Mouse (Mus musculus) spleen, adult 2 months (tissue): ENCODE data around the gene Prickle4. TPM values are rescaled to one million over a fixed set of nuclear protein-coding genes. Genes with fewer than 3 reads are reported as not detected.

Experiments used
- DNase-seq, 2 experiments: peaks; one replicate each; pipeline versions ENCODE4 v3.0.0 to v3.0.0-alpha.2; 2012 to 2021; ENCODE audit warnings: low spot score in 2 of 2, low read depth in 1 of 2
- H3K27ac ChIP-seq: fragments of 200-500 bp; 2 replicates; pipeline ENCODE4 v1.5.1; 2012; ENCODE audit warnings: low read length, inconsistent platforms; ENCODE audit not compliant: insufficient read depth
- H3K27me3 ChIP-seq: fragments of 200-500 bp; 2 replicates; pipeline ENCODE4 v1.6.1; 2012; ENCODE audit warnings: mild to moderate bottlenecking, moderate library complexity, low read length, inconsistent platforms; ENCODE audit not compliant: control insufficient read depth, insufficient read depth
- H3K36me3 ChIP-seq: fragments of 200-500 bp; 2 replicates; pipeline ENCODE4 v1.6.1; 2012; ENCODE audit warnings: mild to moderate bottlenecking, low read length, inconsistent platforms; ENCODE audit not compliant: control insufficient read depth, insufficient read depth
- H3K4me1 ChIP-seq: fragments of 200-500 bp; 2 replicates; pipeline ENCODE4 v1.6.1; 2011; ENCODE audit warnings: inconsistent platforms; ENCODE audit not compliant: control insufficient read depth, insufficient read depth, insufficient read length
- H3K4me3 ChIP-seq: fragments of 200-500 bp; 2 replicates; pipeline ENCODE4 v1.5.1; 2011; ENCODE audit warnings: mild to moderate bottlenecking, inconsistent platforms; ENCODE audit not compliant: insufficient read depth, insufficient read length; ENCODE audit errors: extremely low read depth
- CTCF ChIP-seq: fragments of 200-500 bp; IDR thresholded peaks from 2 replicates; pipeline ENCODE4 v1.5.1; 2011; ENCODE audit warnings: mild to moderate bottlenecking, inconsistent platforms; ENCODE audit not compliant: insufficient read depth, insufficient read length, insufficient replicate concordance; ENCODE audit errors: extremely low read depth
- POLR2A ChIP-seq: fragments of 200-500 bp; IDR thresholded peaks from 2 replicates; pipeline ENCODE4 v1.6.1; 2011; ENCODE audit warnings: low read depth, low read length, inconsistent platforms
- WGBS: fragments of 180-500 bp; shearing (Covaris S2); methylation state at CpG from one replicate; pipeline ENCODE4 v1.1.7; 2018; 5-methylcytosine and 5-hydroxymethylcytosine counted together
- polyA plus RNA-seq: library from polyadenylated mRNA; depleted of rRNA; stranded (reverse); fragments of >200 nt; gene quantifications from 2 replicates; pipeline ENCODE4 v1.2.3, GENCODE M21; 2012

The Prickle4 gene
- polyA plus RNA-seq, 1 experiment, result 1.7 TPM

DNA sequence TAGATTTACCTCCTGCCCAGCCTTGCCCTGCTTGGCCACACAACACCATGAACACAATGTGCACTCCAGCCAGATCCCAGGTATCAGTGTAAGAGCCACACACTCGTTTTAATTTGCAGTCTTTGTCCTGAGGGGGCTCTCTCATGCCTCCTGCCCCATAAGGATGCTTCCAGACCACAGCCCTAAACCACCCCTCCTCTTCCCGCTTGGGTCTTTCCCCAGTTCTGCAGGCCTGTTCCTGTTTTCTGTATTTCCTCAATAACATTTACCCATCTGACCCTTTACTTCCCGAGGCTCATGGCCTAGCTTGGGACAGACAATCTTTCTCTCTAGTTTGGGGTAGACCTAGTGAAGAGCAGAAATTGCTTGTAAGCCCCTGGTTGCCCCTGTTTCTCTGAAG, 20.5 kb upstream of the Prickle4 start:
- H3K36me3 ChIP-seq, result no peaks in the 10 kb centered on the region
- no peak for TF ChIP-seq POLR2A
- no peak for TF ChIP-seq CTCF
- WGBS, result 17% methylated on average over 3 of the region's 3 CpGs
- H3K27ac ChIP-seq, result no peak overlapping the region
- H3K4me3 ChIP-seq, result no peak overlapping the region
- H3K27me3 ChIP-seq, result 0 out of 2 replicates have a peak, but pooled peaks cover 1% of the 10 kb centered on the region
- no peaks in the 10 kb centered on the region for H3K4me1 ChIP-seq
- DNase-seq, result no peak

DNA sequence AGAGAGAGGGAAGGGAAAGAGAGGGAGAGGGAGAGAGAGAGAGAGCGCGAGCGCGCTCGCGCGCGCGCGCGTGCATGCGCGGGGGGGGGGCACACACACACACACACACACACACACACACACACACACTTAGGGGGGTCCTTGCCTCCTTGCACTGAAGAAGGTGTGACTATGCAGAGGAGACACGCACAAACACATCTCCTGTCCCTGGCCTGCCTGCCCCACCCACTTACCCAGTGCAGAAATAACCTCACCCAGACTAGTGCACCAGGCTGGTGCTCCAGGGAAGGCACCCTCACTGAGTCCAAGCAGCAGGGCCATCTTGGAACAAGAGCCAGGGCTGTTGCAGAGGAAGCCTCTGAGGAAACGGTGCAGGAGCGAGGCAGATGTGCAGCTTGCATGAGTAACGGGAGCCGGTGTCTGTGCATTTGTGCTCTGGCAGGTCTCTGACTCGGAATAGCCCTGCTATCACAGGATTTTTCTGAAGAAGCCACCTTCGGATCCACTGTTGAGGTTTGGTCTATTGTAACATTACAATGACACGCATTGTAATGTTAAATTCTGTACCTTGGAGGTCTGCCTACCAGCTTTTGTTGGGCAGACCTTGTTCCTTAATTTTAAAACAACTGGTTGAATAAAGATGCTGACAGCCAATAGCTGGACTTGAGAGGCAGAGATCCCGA, 18.5 kb upstream of the Prickle4 start:
- WGBS, result 72% methylated on average over 15 of the region's 22 CpGs
- 0 out of 2 replicates have a peak, but pooled peaks cover 1% of the 10 kb centered on the region for H3K27me3 ChIP-seq

DNA sequence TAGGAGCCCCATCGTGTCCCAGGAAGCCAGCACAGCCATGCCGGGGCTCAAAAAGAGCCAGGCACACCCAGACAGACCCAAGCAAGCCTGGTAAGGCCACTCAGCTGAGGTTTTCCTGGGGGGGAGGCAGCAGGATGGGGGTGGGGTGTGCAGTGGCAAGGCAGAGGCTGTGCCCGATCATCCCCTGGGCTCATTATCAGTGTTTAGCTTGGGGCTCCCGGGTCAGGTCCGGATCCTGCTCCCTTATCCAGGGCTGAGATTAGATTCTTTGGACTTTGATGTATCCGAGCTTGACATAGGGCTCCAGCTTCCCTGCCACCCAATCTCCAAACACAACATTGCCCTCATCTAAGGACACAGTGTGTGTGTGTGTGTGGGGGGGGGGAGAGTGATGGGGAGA, 17.3 kb upstream of the Prickle4 start:
- Histone ChIP-seq H3K27me3 (no peaks in the 10 kb centered on the region), H3K36me3 (no peaks in the 10 kb centered on the region), H3K4me1 (no peaks in the 10 kb centered on the region), H3K27ac (no peak overlapping the region), H3K4me3 (no peak overlapping the region)
- TF ChIP-seq POLR2A (no peak), CTCF (no peak)
- no peak for DNase-seq
- WGBS, result 81% methylated on average over 6 of the region's 6 CpGs

More for the DNA sequence above, 18.5 kb upstream of the Prickle4 start:
- no peaks in the 10 kb centered on the region for H3K4me1 ChIP-seq
- no peak overlapping the region for H3K27ac ChIP-seq
- H3K4me3 ChIP-seq, result no peak overlapping the region
- DNase-seq, result no peak
- no peaks in the 10 kb centered on the region for H3K36me3 ChIP-seq
- TF ChIP-seq CTCF, result no peak
- no peak for TF ChIP-seq POLR2A

DNA sequence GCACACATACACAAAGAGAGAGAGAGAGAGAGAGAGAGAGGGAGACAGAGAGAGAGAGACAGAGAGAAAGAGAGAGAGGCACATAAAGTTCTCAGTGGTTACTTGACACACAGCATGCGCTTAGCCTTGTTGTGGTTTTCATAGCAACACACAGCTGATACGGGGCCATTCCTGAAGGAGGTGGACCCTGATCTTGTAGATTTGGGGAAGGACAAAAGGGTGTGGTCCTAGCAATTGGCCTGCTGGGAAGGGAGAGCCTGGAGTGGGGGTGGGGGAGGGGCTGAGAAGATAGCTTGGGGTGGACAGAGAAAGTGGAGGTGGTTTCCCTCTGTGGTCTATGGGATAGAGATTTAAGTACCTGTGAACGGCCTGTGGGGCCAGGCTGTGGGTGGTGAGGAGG, 15.5 kb upstream of the Prickle4 start:
- 57% methylated on average over 3 of the region's 3 CpGs for WGBS
- Histone ChIP-seq H3K4me3 (no peak overlapping the region), H3K4me1 (no peaks in the 10 kb centered on the region), H3K27me3 (no peaks in the 10 kb centered on the region), H3K36me3 (no peaks in the 10 kb centered on the region), H3K27ac (no peak overlapping the region)
- DNase-seq, result no peak
- no peak for TF ChIP-seq POLR2A
- no peak for TF ChIP-seq CTCF

GRCm38 (mm10) chr17:47708972-47709371, 14.4 kb upstream of the Prickle4 start:
- H3K4me1 ChIP-seq, result no peaks in the 10 kb centered on the region
- no peak for TF ChIP-seq POLR2A
- TF ChIP-seq CTCF, result no peak
- no peak overlapping the region for H3K27ac ChIP-seq
- no peaks in the 10 kb centered on the region for H3K36me3 ChIP-seq
- WGBS, result 88% methylated on average over 4 of the region's 4 CpGs
- H3K27me3 ChIP-seq, result no peaks in the 10 kb centered on the region
- H3K4me3 ChIP-seq, result no peak overlapping the region
- no peak for DNase-seq

DNA sequence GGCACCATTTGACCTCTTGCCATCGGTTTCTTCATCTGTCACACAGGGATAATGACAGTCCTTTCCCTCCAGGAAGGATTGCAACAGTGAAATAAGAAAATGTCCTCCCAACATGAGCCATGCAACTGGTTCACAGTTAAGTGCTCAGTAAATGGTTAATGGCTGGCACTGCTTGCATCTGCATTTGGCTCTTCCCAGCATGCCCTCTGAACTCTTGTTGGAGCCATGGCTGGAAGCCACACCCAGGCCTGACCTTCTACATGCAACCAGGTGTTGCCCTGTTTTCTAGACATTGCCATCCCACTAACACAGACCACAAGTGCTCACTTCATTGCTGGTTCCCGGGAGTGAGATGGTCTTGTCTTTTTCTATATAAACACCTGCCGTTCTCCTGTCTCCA, 13.4 kb upstream of the Prickle4 start:
- Histone ChIP-seq H3K27me3 (no peaks in the 10 kb centered on the region), H3K36me3 (no peaks in the 10 kb centered on the region), H3K27ac (no peak overlapping the region), H3K4me3 (no peak overlapping the region), H3K4me1 (no peaks in the 10 kb centered on the region)
- 87% methylated on average over 3 of the region's 3 CpGs for WGBS
- no peak for DNase-seq
- TF ChIP-seq CTCF (no peak), POLR2A (no peak)

DNA sequence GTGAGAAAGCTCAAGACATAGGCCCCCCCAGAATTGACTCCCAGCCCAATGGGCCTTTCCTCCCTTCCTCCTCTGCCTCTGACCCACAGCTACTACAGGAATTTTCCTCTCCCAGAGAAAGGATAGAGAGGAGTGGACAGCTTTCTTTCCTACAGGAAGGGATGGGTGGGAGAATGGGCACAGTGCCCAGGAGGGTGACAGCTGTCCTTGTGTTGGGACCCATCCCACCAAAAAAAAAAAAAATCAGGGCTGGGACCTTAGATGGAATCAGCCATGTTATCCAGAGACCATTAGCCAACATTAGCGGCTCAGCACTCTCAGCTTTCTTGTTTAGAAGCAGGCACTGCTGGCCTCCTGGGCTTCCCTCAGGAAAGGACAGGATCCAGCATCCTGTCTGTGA, 11.7 kb upstream of the Prickle4 start:
- no peak overlapping the region for H3K27ac ChIP-seq
- no peaks in the 10 kb centered on the region for H3K4me1 ChIP-seq
- no peaks in the 10 kb centered on the region for H3K27me3 ChIP-seq
- 96% methylated on average over 1 of the region's 1 CpGs for WGBS
- no peaks in the 10 kb centered on the region for H3K36me3 ChIP-seq
- TF ChIP-seq POLR2A (no peak), CTCF (no peak)
- H3K4me3 ChIP-seq, result no peak overlapping the region
- no peak for DNase-seq
